Mouse (Mus musculus) heart, adult 2 months (tissue): ENCODE results near the gene Lbx2. TPM values are rescaled to one million over a fixed set of nuclear protein-coding genes. Genes with fewer than 3 reads are reported as not detected.
A peak's percentile ranks its signal among the peaks of the same experiment; 100 is the strongest.

Source experiments
- DNase-seq, 2 experiments: peaks; one replicate each; pipeline ENCODE4 v3.0.0; 2021
- H3K27ac ChIP-seq: fragments of 200-600 bp; 2 replicates; pipeline ENCODE4 v1.8.1; 2022
- H3K27me3 ChIP-seq: fragments of 200-500 bp; 2 replicates; pipeline ENCODE4 v1.6.1; 2012; ENCODE audit warnings: mild to moderate bottlenecking, low read length, inconsistent platforms, mixed read lengths; ENCODE audit not compliant: control insufficient read depth, insufficient read depth
- H3K36me3 ChIP-seq: fragments of 200-500 bp; 2 replicates; pipeline ENCODE4 v1.6.1; 2012; ENCODE audit warnings: low read length, inconsistent platforms; ENCODE audit not compliant: control insufficient read depth, insufficient read depth
- H3K4me1 ChIP-seq: fragments of 200-500 bp; 2 replicates; pipeline ENCODE4 v1.6.1; 2011; ENCODE audit warnings: low read length; ENCODE audit not compliant: control insufficient read depth, insufficient read depth
- H3K4me3 ChIP-seq: fragments of 200-600 bp; 2 replicates; pipeline ENCODE4 v1.8.1; 2022
- H3K79me2 ChIP-seq: fragments of 200-500 bp; replicated peaks from 2 replicates; pipeline ENCODE4 v1.6.1; 2012; ENCODE audit warnings: mild to moderate bottlenecking, inconsistent platforms, low read length, moderate library complexity, mixed read lengths; ENCODE audit not compliant: control insufficient read depth, insufficient read depth
- H3K9ac ChIP-seq: fragments of 200-500 bp; 2 replicates; pipeline ENCODE4 v1.6.1; 2012; ENCODE audit warnings: low read depth, mild to moderate bottlenecking, control low read depth, inconsistent platforms, low read length, mixed read lengths
- CTCF ChIP-seq: fragments of 200-600 bp; IDR thresholded peaks from 2 replicates; pipeline ENCODE4 v1.8.1; 2022; ENCODE audit warnings: antibody characterized with exemption, mild to moderate bottlenecking, moderate library complexity
- EP300 ChIP-seq: fragments of 200-500 bp; IDR thresholded peaks from 2 replicates; pipeline ENCODE4 v1.6.1; 2011; ENCODE audit warnings: low read depth, low read length, control low read depth; ENCODE audit not compliant: insufficient read depth
- POLR2A ChIP-seq: fragments of 200-500 bp; IDR thresholded peaks from 2 replicates; pipeline ENCODE4 v1.6.1; 2011; ENCODE audit warnings: mild to moderate bottlenecking, low read depth, low read length, control low read depth; ENCODE audit not compliant: insufficient read depth
- WGBS: fragments of 180-500 bp; shearing (Covaris S2); methylation state at CpG from one replicate; pipeline ENCODE4 v1.1.7; 2018; 5-methylcytosine and 5-hydroxymethylcytosine counted together
- intact Hi-C: fragments of 180-260 bp; cut with DNase I; formaldehyde crosslinking; loops from one replicate; pipeline ENCODE4 v1.15.1; 2025
- polyA plus RNA-seq: library from polyadenylated mRNA; depleted of rRNA; stranded (reverse); fragments of >200 nt; gene quantifications from 2 replicates; pipeline ENCODE4 v1.2.3, GENCODE M21; 2012
- total RNA-seq, 2 experiments: library from RNA; stranded (reverse); gene quantifications; 2 replicates each; pipeline ENCODE4 v1.2.3; 2021

The Lbx2 gene
- total and polyA plus RNA-seq, 3 experiments, result 0.84 to 2.2 (median 1.5) TPM

DNA sequence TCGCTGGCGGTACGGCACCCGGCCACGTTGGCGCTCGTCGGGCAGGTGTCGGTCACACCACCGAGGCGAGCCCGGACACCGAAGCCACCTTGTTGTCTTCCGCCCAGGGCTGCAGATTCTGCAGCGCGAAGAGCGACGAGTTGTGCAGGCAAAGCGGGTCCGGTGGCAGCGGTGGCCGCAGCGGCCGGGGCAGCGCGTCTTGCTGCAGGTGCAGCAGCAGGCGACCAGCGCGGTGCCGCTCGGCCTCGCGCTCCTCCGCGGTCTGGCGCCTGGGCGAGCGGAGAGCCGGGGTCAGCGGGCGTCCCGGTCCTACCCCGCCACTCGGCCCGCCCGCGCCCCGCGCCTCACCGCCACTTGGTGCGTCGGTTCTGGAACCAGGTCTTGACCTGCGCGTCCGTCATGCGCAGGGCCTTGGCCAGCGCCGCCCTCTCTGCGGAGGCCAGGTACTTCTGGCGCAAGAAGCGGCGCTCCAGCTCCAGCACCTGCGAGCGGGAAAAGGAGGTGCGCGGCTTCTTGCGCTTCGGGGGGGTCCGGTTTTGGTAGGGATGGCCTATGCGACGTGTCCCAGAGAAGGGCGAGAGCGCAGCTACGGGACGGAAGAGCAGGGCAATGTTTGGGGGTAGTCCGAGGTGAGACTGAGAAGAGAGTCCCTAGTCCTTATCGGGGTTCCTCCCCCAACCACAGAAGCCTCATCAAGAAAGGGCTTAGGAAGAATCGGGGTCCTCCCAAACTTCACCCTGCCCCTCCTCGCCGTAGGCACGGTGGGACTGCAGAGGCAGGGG, 17.3 kb upstream of the Lbx2 start:
- H3K36me3 ChIP-seq, result no peaks in the 10 kb centered on the region
- no peaks in the 10 kb centered on the region for H3K4me1 ChIP-seq
- H3K4me3 ChIP-seq, result peak overlapping the region; percentile 14; the same call in 1 of the 2 replicates
- H3K79me2 ChIP-seq, result no peaks in the 10 kb centered on the region
- intact Hi-C loops, result no loop called here
- H3K9ac ChIP-seq, result peak overlapping the region; percentile 36; the same call in 1 of the 2 replicates
- DNase-seq, result no peak
- H3K27me3 ChIP-seq, result peaks cover 45% of the 10 kb centered on the region
- H3K27ac ChIP-seq, result no peak overlapping the region
- TF ChIP-seq CTCF, result no peak
- no peak for TF ChIP-seq POLR2A
- no peak for TF ChIP-seq EP300
- 3% methylated on average over 80 of the region's 81 CpGs for WGBS

DNA sequence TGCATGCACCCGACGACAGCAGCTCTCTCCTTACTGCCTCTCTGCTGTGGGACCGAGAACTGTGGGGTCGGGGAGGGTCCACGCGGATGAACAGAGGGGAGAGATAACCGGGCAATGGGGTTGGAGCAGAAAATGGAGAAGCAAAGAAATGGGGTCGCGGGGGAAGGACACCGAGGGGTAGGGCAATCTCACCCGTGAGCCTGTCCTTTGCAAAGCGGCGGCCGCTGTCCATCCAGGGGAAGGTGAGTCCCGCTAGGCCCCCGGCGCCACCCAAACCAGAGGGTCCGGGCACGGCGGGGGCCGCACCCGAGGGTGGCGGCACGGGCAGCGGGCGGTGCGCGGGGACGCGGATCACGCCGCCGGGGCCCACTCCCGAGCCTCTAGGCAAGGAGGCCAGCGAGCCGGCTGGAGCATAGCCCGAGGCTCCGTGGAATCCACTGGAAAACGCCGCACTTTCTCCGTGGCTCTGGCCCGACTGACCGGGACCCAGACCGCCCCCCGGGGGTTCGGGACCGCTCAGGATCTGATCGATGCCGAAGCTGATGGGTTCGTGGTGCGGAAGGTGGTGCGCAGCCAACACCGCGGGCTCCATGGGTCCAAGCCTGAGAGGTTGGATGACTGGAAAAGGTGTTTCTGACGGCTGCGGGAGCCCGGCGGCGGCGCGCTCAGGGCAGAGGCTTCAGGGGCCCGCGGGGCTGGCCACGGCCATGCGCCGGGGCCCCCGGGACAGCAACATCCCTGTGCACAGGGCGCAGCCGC, 16.5 kb upstream of the Lbx2 start:
- DNase-seq, result peak in 1 of 2 experiments; percentile 44
- intact Hi-C loops, result no loop called here
- WGBS, result 2% methylated on average over 69 of the region's 69 CpGs
- H3K4me1 ChIP-seq, result no peaks in the 10 kb centered on the region
- H3K27ac ChIP-seq, result no peak overlapping the region
- peaks cover 42% of the 10 kb centered on the region for H3K27me3 ChIP-seq
- H3K9ac ChIP-seq, result no peak overlapping the region
- H3K4me3 ChIP-seq, result no peak overlapping the region
- no peaks in the 10 kb centered on the region for H3K36me3 ChIP-seq
- no peaks in the 10 kb centered on the region for H3K79me2 ChIP-seq
- TF ChIP-seq CTCF (no peak), EP300 (no peak), POLR2A (no peak)

DNA sequence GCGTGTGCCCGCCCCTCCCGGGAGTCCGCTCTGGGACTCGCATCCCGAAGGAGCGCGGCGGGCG, 16.1 kb upstream of the Lbx2 start, which contains the start of gene Tlx2:
Gene Tlx2, minus strand, starts transcription at position 47 of the 64 bp plus-strand sequence.
- intact Hi-C loops, result no loop called here

DNA sequence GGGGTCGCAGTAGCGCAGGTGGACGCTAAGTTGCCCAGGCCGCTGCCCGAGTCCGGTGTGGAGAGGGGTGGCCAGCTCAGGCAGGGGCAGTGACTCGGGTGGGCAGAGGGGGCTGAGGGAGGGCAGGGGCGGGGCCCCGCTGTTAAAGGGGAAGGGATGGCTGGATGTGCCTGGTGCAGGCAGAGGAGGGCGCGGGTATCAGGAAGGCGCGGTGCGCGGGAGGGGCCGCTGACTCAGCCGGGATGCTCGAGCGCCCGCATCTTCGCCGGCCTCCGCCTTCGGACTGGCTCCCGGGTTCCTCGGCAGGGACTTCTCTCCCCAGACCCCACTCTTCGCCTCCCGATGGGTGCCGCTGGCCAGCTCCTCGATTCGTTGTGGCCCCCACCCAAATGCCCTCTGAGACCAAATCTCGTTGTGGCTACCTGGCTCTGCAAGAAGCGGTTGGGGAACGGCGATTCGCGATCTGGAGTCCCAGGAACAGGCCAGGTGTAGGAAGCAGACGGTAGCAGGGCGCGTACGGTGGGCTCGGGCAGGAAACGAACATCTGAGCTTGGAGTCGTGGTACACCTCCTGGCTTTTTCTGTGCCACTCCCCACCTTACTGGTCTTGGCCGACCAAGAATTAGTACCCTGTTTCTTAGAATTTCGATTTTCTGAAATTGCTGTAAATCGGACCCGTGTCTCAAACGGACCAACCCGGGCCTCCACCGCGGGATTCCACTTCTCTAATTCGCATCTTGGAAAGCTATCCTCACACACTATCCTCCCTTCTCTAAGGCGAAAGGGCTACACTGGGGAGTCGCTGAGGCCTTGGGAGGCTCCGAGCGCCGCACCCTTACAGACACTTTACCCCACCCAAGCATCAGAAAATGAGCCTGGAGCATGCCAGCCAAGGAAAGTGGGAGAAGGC, 15.6 kb upstream of the Lbx2 start:
- H3K36me3 ChIP-seq, result no peaks in the 10 kb centered on the region
- H3K27ac ChIP-seq, result no peak overlapping the region
- no peaks in the 10 kb centered on the region for H3K4me1 ChIP-seq
- no peaks in the 10 kb centered on the region for H3K79me2 ChIP-seq
- 2% methylated on average over 56 of the region's 58 CpGs for WGBS
- TF ChIP-seq EP300 (no peak), CTCF (no peak), POLR2A (no peak)
- H3K4me3 ChIP-seq, result no peak overlapping the region
- H3K27me3 ChIP-seq, result peaks cover 40% of the 10 kb centered on the region
- DNase-seq, result peak; percentile 45 to 67
- H3K9ac ChIP-seq, result no peak overlapping the region
- intact Hi-C loops, result no loop called here

More for the DNA sequence above, 16.1 kb upstream of the Lbx2 start, which contains the start of gene Tlx2:
- 0% methylated on average over 3 of the region's 10 CpGs for WGBS
- Histone ChIP-seq H3K4me1 (no peaks in the 10 kb centered on the region), H3K79me2 (no peaks in the 10 kb centered on the region), H3K4me3 (no peak within 1 kb of the TSS), H3K36me3 (no peaks in the 10 kb centered on the region), H3K9ac (no peak within 1 kb of the TSS), H3K27ac (no peak within 1 kb of the TSS), H3K27me3 (peaks cover 40% of the 10 kb centered on the region)
- no peak for DNase-seq
- TF ChIP-seq CTCF (no peak), POLR2A (no peak), EP300 (no peak)

DNA sequence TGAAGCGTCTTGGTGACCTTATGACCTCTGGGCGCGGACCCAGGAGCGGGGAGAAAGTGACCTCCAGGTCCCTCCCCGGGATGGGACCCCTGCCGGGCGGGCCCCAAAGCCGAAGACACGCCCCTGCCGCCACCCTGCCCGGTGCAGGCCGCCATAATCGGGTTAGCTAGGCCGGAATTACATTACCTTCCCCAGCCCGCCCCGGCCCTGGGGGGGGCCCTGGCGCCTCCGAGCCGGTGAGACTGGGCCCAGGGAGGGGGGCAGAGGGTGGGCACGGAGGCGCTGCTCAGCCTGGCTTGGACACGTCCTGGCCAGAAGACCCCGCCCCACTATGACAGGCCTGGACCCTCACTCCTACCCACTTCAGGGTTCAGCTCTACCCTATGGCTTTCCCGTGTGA, 14.9 kb upstream of the Lbx2 start:
- peak in 1 of 2 experiments; percentile 39 for DNase-seq
- H3K79me2 ChIP-seq, result no peaks in the 10 kb centered on the region
- no peak overlapping the region for H3K9ac ChIP-seq
- H3K4me1 ChIP-seq, result no peaks in the 10 kb centered on the region
- H3K36me3 ChIP-seq, result no peaks in the 10 kb centered on the region
- H3K4me3 ChIP-seq, result no peak overlapping the region
- TF ChIP-seq POLR2A (no peak), CTCF (no peak), EP300 (no peak)
- H3K27me3 ChIP-seq, result peaks cover 38% of the 10 kb centered on the region
- WGBS, result 4% methylated on average over 24 of the region's 24 CpGs
- intact Hi-C loops, result no loop called here
- H3K27ac ChIP-seq, result no peak overlapping the region
